Mouse (Mus musculus) midbrain, embryonic 13.5 days (tissue): Measurements from ENCODE around the gene Trip11. TPM values are rescaled to one million over a fixed set of nuclear protein-coding genes. Genes with fewer than 3 reads are reported as not detected.

Experiments used
- ATAC-seq: fragments of 200-750 bp; cut with Nextera tagmentation; 2 replicates; pipeline ENCODE4 v1.8.0; 2017; ENCODE audit warnings: mild to moderate bottlenecking, moderate TSS enrichment, moderate library complexity
- H3K27ac ChIP-seq: fragments of 300-500 bp; sonication (generic); 2 replicates; pipeline ENCODE4 v1.5.1; 2015; ENCODE audit warnings: inconsistent platforms, mild to moderate bottlenecking, moderate library complexity
- H3K27me3 ChIP-seq: fragments of 300-500 bp; sonication (generic); 2 replicates; pipeline ENCODE4 v1.6.1; 2015; ENCODE audit warnings: mild to moderate bottlenecking, inconsistent platforms
- H3K36me3 ChIP-seq: fragments of 300-500 bp; sonication (generic); 2 replicates; pipeline ENCODE4 v1.6.1; 2015; ENCODE audit warnings: mild to moderate bottlenecking, inconsistent platforms
- H3K4me1 ChIP-seq: fragments of 300-500 bp; sonication (generic); replicated peaks from 2 replicates; pipeline ENCODE4 v1.6.1; 2015; ENCODE audit warnings: inconsistent platforms
- H3K4me2 ChIP-seq: fragments of 300-500 bp; sonication (generic); replicated peaks from 2 replicates; pipeline ENCODE4 v1.6.1; 2015; ENCODE audit warnings: moderate library complexity, mild to moderate bottlenecking, inconsistent platforms
- H3K4me3 ChIP-seq: fragments of 300-500 bp; sonication (generic); replicated peaks from 2 replicates; pipeline ENCODE4 v1.5.1; 2015; ENCODE audit warnings: mild to moderate bottlenecking, inconsistent platforms
- H3K9ac ChIP-seq: fragments of 300-500 bp; sonication (generic); replicated peaks from 2 replicates; pipeline ENCODE4 v1.6.1; 2015; ENCODE audit warnings: mild to moderate bottlenecking, inconsistent platforms
- H3K9me3 ChIP-seq: fragments of 300-500 bp; sonication (generic); 2 replicates; pipeline ENCODE4 v1.6.1; 2016; ENCODE audit warnings: mild to moderate bottlenecking, inconsistent platforms
- WGBS: fragments of 180-500 bp; shearing (Covaris S2); methylation state at CpG from one replicate; pipeline ENCODE4 v1.1.7; 2015; 5-methylcytosine and 5-hydroxymethylcytosine counted together
- polyA plus RNA-seq: library from polyadenylated mRNA; unstranded; fragments of >200 nt; fragmentation: Nextera tagmentation; extraction: Ambion mirVana; gene quantifications from 2 replicates; pipeline ENCODE4 v1.2.1, GENCODE M21; 2015

Gene Trip11
- polyA plus RNA-seq, 1 experiment from 2014 or later = 26.4 TPM

- no peaks in the 10 kb centered on the region for H3K4me1 ChIP-seq
- WGBS = 93% methylated on average over 10 of the region's 10 CpGs
- no peak for ATAC-seq
- no peak overlapping the region for H3K27ac ChIP-seq
- no peaks in the 10 kb centered on the region for H3K9me3 ChIP-seq
- H3K9ac ChIP-seq = no peak overlapping the region
- no peak overlapping the region for H3K4me3 ChIP-seq
- no peak overlapping the region for H3K4me2 ChIP-seq
- no peaks in the 10 kb centered on the region for H3K27me3 ChIP-seq
- H3K36me3 ChIP-seq = peaks cover 43% of the 10 kb centered on the region
These were observed 76.4 kb downstream of the Trip11 start for GRCm38 (mm10) chr12:101836546-101837274.

- H3K4me1 ChIP-seq = no peaks in the 10 kb centered on the region
- H3K27ac ChIP-seq = no peak overlapping the region
- H3K27me3 ChIP-seq = no peaks in the 10 kb centered on the region
- peaks cover 43% of the 10 kb centered on the region for H3K36me3 ChIP-seq
- H3K9me3 ChIP-seq = no peaks in the 10 kb centered on the region
- no peak overlapping the region for H3K4me2 ChIP-seq
- 94% methylated on average over 4 of the region's 4 CpGs for WGBS
- H3K4me3 ChIP-seq = no peak overlapping the region
- H3K9ac ChIP-seq = no peak overlapping the region
- ATAC-seq = no peak
These were observed 78.4 kb downstream of the Trip11 start for GRCm38 (mm10) chr12:101834715-101835114.

- Histone ChIP-seq H3K27me3 (no peaks in the 10 kb centered on the region), H3K9me3 (no peaks in the 10 kb centered on the region), H3K4me1 (no peaks in the 10 kb centered on the region), H3K9ac (no peak overlapping the region), H3K4me2 (no peak overlapping the region), H3K27ac (no peak overlapping the region), H3K36me3 (peaks cover 40% of the 10 kb centered on the region), H3K4me3 (no peak overlapping the region)
- no peak for ATAC-seq
- WGBS = 87% methylated on average over 8 of the region's 8 CpGs
These were observed 79.3 kb downstream of the Trip11 start for GRCm38 (mm10) chr12:101833776-101834175.

GRCm38 (mm10) chr12:101833115-101833506, 80.0 kb downstream of the Trip11 start:
- Histone ChIP-seq H3K4me2 (no peak overlapping the region), H3K4me3 (no peak overlapping the region), H3K36me3 (peaks cover 33% of the 10 kb centered on the region), H3K27me3 (no peaks in the 10 kb centered on the region), H3K9me3 (no peaks in the 10 kb centered on the region), H3K27ac (no peak overlapping the region), H3K4me1 (no peaks in the 10 kb centered on the region), H3K9ac (no peak overlapping the region)
- WGBS = 97% methylated on average over 6 of the region's 6 CpGs
- no peak for ATAC-seq

GRCm38 (mm10) chr12:101832179-101833114, 80.6 kb downstream of the Trip11 start:
- no peak overlapping the region for H3K4me3 ChIP-seq
- 90% methylated on average over 7 of the region's 7 CpGs for WGBS
- no peaks in the 10 kb centered on the region for H3K27me3 ChIP-seq
- no peaks in the 10 kb centered on the region for H3K4me1 ChIP-seq
- H3K4me2 ChIP-seq = no peak overlapping the region
- H3K36me3 ChIP-seq = peaks cover 28% of the 10 kb centered on the region
- H3K9ac ChIP-seq = no peak overlapping the region
- H3K27ac ChIP-seq = no peak overlapping the region
- H3K9me3 ChIP-seq = no peaks in the 10 kb centered on the region
- no peak for ATAC-seq

- H3K9me3 ChIP-seq = no peaks in the 10 kb centered on the region
- 71% methylated on average over 4 of the region's 4 CpGs for WGBS
- 0 out of 2 replicates have a peak, but pooled peaks have one; percentile 27 for ATAC-seq
These were observed 81.8 kb downstream of the Trip11 start for GRCm38 (mm10) chr12:101831221-101831620.

GRCm38 (mm10) chr12:101823161-101823560, 89.9 kb downstream of the Trip11 start:
- Histone ChIP-seq H3K9ac (no peak overlapping the region), H3K9me3 (no peaks in the 10 kb centered on the region), H3K4me1 (peaks cover 16% of the 10 kb centered on the region), H3K27ac (no peak overlapping the region), H3K4me3 (no peak overlapping the region), H3K36me3 (no peaks in the 10 kb centered on the region), H3K27me3 (peaks cover 25% of the 10 kb centered on the region), H3K4me2 (no peak overlapping the region)
- no peak for ATAC-seq
- WGBS = 92% methylated on average over 4 of the region's 4 CpGs

More at GRCm38 (mm10) chr12:101831221-101831620, 81.8 kb downstream of the Trip11 start:
- H3K9ac ChIP-seq = no peak overlapping the region
- H3K36me3 ChIP-seq = peaks cover 18% of the 10 kb centered on the region
- no peak overlapping the region for H3K27ac ChIP-seq
- H3K4me2 ChIP-seq = no peak overlapping the region
- H3K4me1 ChIP-seq = no peaks in the 10 kb centered on the region
- no peak overlapping the region for H3K4me3 ChIP-seq
- no peaks in the 10 kb centered on the region for H3K27me3 ChIP-seq

GRCm38 (mm10) chr12:101821596-101821995, 91.5 kb downstream of the Trip11 start:
- Histone ChIP-seq H3K9ac (no peak overlapping the region), H3K4me3 (no peak overlapping the region), H3K4me2 (no peak overlapping the region), H3K27ac (no peak overlapping the region), H3K9me3 (no peaks in the 10 kb centered on the region), H3K27me3 (peaks cover 32% of the 10 kb centered on the region), H3K4me1 (peaks cover 16% of the 10 kb centered on the region), H3K36me3 (no peaks in the 10 kb centered on the region)
- no peak for ATAC-seq
- 41% methylated on average over 3 of the region's 3 CpGs for WGBS

GRCm38 (mm10) chr12:101819570-101819969, 93.5 kb downstream of the Trip11 start:
- Histone ChIP-seq H3K27ac (no peak overlapping the region), H3K4me1 (peaks cover 16% of the 10 kb centered on the region), H3K27me3 (peaks cover 33% of the 10 kb centered on the region), H3K9ac (no peak overlapping the region; the same call in 1 of the 2 replicates), H3K9me3 (no peaks in the 10 kb centered on the region), H3K4me3 (peak overlapping the region; percentile 49), H3K36me3 (no peaks in the 10 kb centered on the region), H3K4me2 (peak overlapping the region; percentile 95)
- peak; percentile 32; the same call in 1 of the 2 replicates for ATAC-seq
- WGBS = 48% methylated on average over 9 of the region's 9 CpGs

- Histone ChIP-seq H3K9ac (peak within 1 kb of the TSS; percentile 68), H3K9me3 (no peaks in the 10 kb centered on the region), H3K27me3 (peaks cover 33% of the 10 kb centered on the region), H3K36me3 (no peaks in the 10 kb centered on the region), H3K27ac (no peak within 1 kb of the TSS), H3K4me1 (peaks cover 16% of the 10 kb centered on the region), H3K4me2 (peak within 1 kb of the TSS; percentile 95), H3K4me3 (peak within 1 kb of the TSS; percentile 49)
- WGBS = under 1% methylated on average over 46 of the region's 46 CpGs
- ATAC-seq = peak; percentile 83
These were observed 94.3 kb downstream of the Trip11 start, which contains the start of gene Fbln5 for GRCm38 (mm10) chr12:101818608-101819370. Fbln5 (minus strand) TSS chr12:101819055.

- H3K4me3 ChIP-seq = peak overlapping the region; percentile 49
- 35% methylated on average over 11 of the region's 11 CpGs for WGBS
- H3K4me2 ChIP-seq = peak overlapping the region; percentile 95
- H3K27ac ChIP-seq = no peak overlapping the region
- no peaks in the 10 kb centered on the region for H3K36me3 ChIP-seq
- H3K9ac ChIP-seq = peak overlapping the region; percentile 68; the same call in 1 of the 2 replicates
- ATAC-seq = no peak
- H3K4me1 ChIP-seq = peaks cover 16% of the 10 kb centered on the region
- no peaks in the 10 kb centered on the region for H3K9me3 ChIP-seq
- peaks cover 33% of the 10 kb centered on the region for H3K27me3 ChIP-seq
These were observed 94.8 kb downstream of the Trip11 start for GRCm38 (mm10) chr12:101818246-101818607.
